Mouse (Mus musculus): ENCODE results near the gene Hepacam. TPM values are rescaled to one million over a fixed set of nuclear protein-coding genes. Genes with fewer than 3 reads are reported as not detected.

Hepacam gene
- polyA plus RNA-seq, 1 experiment = not detected

DNA sequence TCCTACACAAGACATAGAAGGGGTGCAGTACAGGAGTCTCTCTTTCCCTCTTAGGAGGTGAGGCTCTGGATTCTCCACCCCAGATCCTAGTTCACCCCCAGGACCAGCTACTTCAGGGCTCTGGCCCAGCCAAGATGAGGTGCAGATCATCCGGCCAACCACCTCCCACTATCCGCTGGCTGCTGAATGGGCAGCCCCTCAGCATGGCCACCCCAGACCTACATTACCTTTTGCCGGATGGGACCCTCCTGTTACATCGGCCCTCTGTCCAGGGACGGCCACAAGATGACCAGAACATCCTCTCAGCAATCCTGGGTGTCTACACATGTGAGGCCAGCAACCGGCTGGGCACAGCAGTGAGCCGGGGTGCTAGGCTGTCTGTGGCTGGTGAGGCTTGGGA lies 35.4 kb downstream of the Hepacam start:
- Histone ChIP-seq H3K4me1 (ENCODE audit: control insufficient read depth, insufficient read depth, insufficient read length) (no peaks in the 10 kb centered on the region), H3K4me3 (ENCODE audit: extremely low read depth, insufficient read depth, insufficient read length) (peak overlapping the region; percentile 11; the same call in 1 of the 2 replicates), H3K36me3 (ENCODE audit: control insufficient read depth, insufficient read depth, low read length) (no peaks in the 10 kb centered on the region), H3K27me3 (ENCODE audit: control insufficient read depth, insufficient read depth, low read length) (no peaks in the 10 kb centered on the region), H3K27ac (ENCODE audit: insufficient read depth, low read length) (0 out of 2 replicates have a peak overlapping the region, but pooled peaks have one; percentile 25)
- WGBS = 62% methylated on average over 7 of the region's 7 CpGs
- no peak for TF ChIP-seq POLR2A (IDR thresholded peaks at IDR 0.05; ENCODE audit: low read depth, low read length)
- no peak for TF ChIP-seq CTCF (IDR thresholded peaks at IDR 0.05; ENCODE audit: extremely low read depth, insufficient read depth, insufficient read length, insufficient replicate concordance)
- DNase-seq (ENCODE audit: low read depth in 1 of 2, low spot score in 2 of 2) = no peak

- Histone ChIP-seq H3K4me3 (ENCODE audit: extremely low read depth, insufficient read depth, insufficient read length) (no peak overlapping the region), H3K4me1 (ENCODE audit: control insufficient read depth, insufficient read depth, insufficient read length) (no peaks in the 10 kb centered on the region), H3K36me3 (ENCODE audit: control insufficient read depth, insufficient read depth, low read length) (no peaks in the 10 kb centered on the region), H3K27ac (ENCODE audit: insufficient read depth, low read length) (no peak overlapping the region), H3K27me3 (ENCODE audit: control insufficient read depth, insufficient read depth, low read length) (no peaks in the 10 kb centered on the region)
- TF ChIP-seq POLR2A (IDR thresholded peaks at IDR 0.05; ENCODE audit: low read depth, low read length) (no peak), CTCF (IDR thresholded peaks at IDR 0.05; ENCODE audit: extremely low read depth, insufficient read depth, insufficient read length, insufficient replicate concordance) (no peak)
- WGBS = 83% methylated on average over 7 of the region's 7 CpGs
- no peak for DNase-seq (ENCODE audit: low read depth in 1 of 2, low spot score in 2 of 2)
Measured at GRCm38 (mm10) chr9:37403011-37403410, 35.9 kb downstream of the Hepacam start.

DNA sequence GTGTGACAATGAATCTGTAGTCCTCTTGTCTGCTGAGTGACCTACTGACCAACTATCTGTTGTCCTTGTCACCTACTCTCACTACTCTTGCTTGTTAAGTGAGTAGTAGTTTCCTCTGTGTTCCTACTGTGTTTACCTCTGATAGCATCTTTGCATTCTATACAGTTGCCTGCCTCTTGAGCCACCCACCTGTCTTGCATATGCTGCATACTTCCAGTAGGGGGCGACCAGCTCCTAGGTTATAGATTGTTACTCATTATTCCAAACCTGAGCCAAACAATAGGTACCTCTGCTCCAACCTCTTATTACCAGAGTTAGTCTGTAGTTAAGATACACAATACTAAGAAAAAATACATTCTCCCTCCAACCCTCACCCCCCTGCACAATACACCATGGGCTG lies 39.2 kb downstream of the Hepacam start:
- Histone ChIP-seq H3K36me3 (ENCODE audit: control insufficient read depth, insufficient read depth, low read length) (no peaks in the 10 kb centered on the region), H3K27ac (ENCODE audit: insufficient read depth, low read length) (no peak overlapping the region), H3K4me1 (ENCODE audit: control insufficient read depth, insufficient read depth, insufficient read length) (no peaks in the 10 kb centered on the region), H3K27me3 (ENCODE audit: control insufficient read depth, insufficient read depth, low read length) (no peaks in the 10 kb centered on the region), H3K4me3 (ENCODE audit: extremely low read depth, insufficient read depth, insufficient read length) (no peak overlapping the region)
- WGBS = 0% methylated on average over 1 of the region's 1 CpGs
- TF ChIP-seq POLR2A (IDR thresholded peaks at IDR 0.05; ENCODE audit: low read depth, low read length) (no peak), CTCF (IDR thresholded peaks at IDR 0.05; ENCODE audit: extremely low read depth, insufficient read depth, insufficient read length, insufficient replicate concordance) (peak; percentile 48; the same call in 1 of the 2 replicates)
- no peak for DNase-seq (ENCODE audit: low read depth in 1 of 2, low spot score in 2 of 2)

DNA sequence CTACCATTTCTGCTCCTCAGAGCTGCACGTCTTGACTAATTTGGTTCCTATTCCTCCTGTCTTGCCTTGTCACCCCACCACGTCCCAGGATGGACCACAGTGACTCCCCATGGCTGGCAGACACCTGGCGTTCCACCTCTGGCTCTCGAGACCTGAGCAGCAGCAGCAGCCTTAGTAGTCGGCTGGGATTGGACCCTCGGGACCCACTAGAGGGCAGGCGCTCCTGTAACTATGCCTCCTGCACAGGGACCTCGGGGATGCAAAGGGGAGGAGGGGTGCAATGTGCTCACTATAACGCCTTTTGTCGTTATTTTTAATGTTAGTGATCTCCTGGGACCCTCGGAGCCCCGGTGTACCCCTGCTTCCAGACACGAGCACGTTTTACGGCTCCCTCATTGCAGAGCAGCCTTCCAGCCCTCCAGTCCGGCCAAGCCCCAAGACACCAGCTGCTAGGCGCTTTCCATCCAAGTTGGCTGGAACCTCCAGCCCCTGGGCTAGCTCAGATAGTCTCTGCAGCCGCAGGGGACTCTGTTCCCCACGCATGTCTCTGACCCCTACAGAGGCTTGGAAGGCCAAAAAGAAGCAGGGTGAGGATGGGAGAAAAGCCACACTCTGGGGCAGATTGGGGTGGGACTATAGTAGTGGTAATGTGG lies 40.8 kb downstream of the Hepacam start:
- 82% methylated on average over 19 of the region's 19 CpGs for WGBS
- DNase-seq (ENCODE audit: low read depth in 1 of 2, low spot score in 2 of 2) = no peak
- TF ChIP-seq POLR2A (IDR thresholded peaks at IDR 0.05; ENCODE audit: low read depth, low read length) (no peak), CTCF (IDR thresholded peaks at IDR 0.05; ENCODE audit: extremely low read depth, insufficient read depth, insufficient read length, insufficient replicate concordance) (no peak)
- Histone ChIP-seq H3K4me1 (ENCODE audit: control insufficient read depth, insufficient read depth, insufficient read length) (no peaks in the 10 kb centered on the region), H3K27ac (ENCODE audit: insufficient read depth, low read length) (no peak overlapping the region), H3K4me3 (ENCODE audit: extremely low read depth, insufficient read depth, insufficient read length) (no peak overlapping the region), H3K36me3 (ENCODE audit: control insufficient read depth, insufficient read depth, low read length) (no peaks in the 10 kb centered on the region), H3K27me3 (ENCODE audit: control insufficient read depth, insufficient read depth, low read length) (no peaks in the 10 kb centered on the region)

DNA sequence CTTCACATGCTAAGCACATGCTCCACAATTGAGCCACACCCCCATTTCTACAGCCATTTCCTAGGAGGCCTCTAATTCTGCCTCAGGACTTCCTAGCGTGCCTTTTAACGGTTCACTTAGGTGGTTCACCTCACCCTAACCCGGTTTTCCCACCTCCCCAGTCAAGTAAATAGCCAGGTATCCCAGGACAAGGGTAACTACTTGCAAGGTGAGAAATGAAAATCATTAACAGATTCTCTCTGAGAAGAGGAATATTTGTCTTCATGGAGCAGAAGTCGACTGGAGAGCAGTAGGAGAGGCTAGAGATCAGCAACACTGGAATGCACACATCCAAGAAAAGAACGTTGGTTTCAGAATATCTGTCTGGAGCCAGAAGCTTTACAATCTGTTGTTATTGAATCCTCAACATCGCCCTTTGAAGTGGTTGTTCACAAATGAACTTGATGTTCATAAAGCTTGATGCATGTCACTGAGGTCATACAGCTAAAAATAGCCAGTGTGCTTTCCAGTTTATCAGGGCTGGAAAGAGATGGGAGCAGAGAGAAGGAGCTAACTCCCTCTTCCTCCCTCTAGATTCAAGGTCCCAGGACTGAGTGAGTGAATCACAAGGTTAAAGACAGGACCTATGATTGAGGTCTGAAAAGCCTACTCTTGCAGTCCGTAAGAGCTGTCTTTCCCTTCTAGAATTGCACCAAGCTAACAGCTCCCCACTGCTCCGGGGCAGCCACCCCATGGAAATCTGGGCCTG lies 42.7 kb downstream of the Hepacam start:
- H3K27ac ChIP-seq (ENCODE audit: insufficient read depth, low read length) = no peak overlapping the region
- WGBS = 80% methylated on average over 8 of the region's 8 CpGs
- DNase-seq (ENCODE audit: low read depth in 1 of 2, low spot score in 2 of 2) = no peak
- TF ChIP-seq POLR2A (IDR thresholded peaks at IDR 0.05; ENCODE audit: low read depth, low read length) = no peak
- no peak for TF ChIP-seq CTCF (IDR thresholded peaks at IDR 0.05; ENCODE audit: extremely low read depth, insufficient read depth, insufficient read length, insufficient replicate concordance)
- H3K27me3 ChIP-seq (ENCODE audit: control insufficient read depth, insufficient read depth, low read length) = no peaks in the 10 kb centered on the region
- no peak overlapping the region for H3K4me3 ChIP-seq (ENCODE audit: extremely low read depth, insufficient read depth, insufficient read length)
- no peaks in the 10 kb centered on the region for H3K36me3 ChIP-seq (ENCODE audit: control insufficient read depth, insufficient read depth, low read length)
- H3K4me1 ChIP-seq (ENCODE audit: control insufficient read depth, insufficient read depth, insufficient read length) = no peaks in the 10 kb centered on the region

DNA sequence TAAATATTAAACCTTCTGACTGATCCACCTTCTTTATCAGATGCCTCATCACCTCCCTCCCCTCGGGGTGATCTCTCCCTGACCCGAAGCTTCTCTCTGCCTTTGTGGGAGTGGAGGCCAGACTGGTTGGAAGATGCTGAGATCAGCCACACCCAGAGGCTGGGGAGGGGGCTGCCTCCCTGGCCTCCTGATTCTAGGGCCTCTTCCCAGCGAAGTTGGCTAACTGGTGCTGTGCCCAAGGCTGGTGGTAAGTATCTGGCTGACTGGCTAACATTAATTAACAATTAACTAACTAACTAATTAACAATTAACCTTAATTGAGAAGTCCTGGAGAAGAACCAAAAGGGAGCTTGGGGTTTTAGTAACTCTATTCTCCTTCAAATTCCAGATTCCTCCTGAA lies 45.8 kb downstream of the Hepacam start:
- H3K36me3 ChIP-seq (ENCODE audit: control insufficient read depth, insufficient read depth, low read length) = no peaks in the 10 kb centered on the region
- no peak overlapping the region for H3K27ac ChIP-seq (ENCODE audit: insufficient read depth, low read length)
- no peaks in the 10 kb centered on the region for H3K4me1 ChIP-seq (ENCODE audit: control insufficient read depth, insufficient read depth, insufficient read length)
- TF ChIP-seq POLR2A (IDR thresholded peaks at IDR 0.05; ENCODE audit: low read depth, low read length) (no peak), CTCF (IDR thresholded peaks at IDR 0.05; ENCODE audit: extremely low read depth, insufficient read depth, insufficient read length, insufficient replicate concordance) (no peak)
- no peaks in the 10 kb centered on the region for H3K27me3 ChIP-seq (ENCODE audit: control insufficient read depth, insufficient read depth, low read length)
- no peak overlapping the region for H3K4me3 ChIP-seq (ENCODE audit: extremely low read depth, insufficient read depth, insufficient read length)
- WGBS = 71% methylated on average over 3 of the region's 3 CpGs
- DNase-seq (ENCODE audit: low read depth in 1 of 2, low spot score in 2 of 2) = no peak

GRCm38 (mm10) chr9:37414666-37415065 lies 47.5 kb downstream of the Hepacam start:
- TF ChIP-seq POLR2A (IDR thresholded peaks at IDR 0.05; ENCODE audit: low read depth, low read length) (no peak), CTCF (IDR thresholded peaks at IDR 0.05; ENCODE audit: extremely low read depth, insufficient read depth, insufficient read length, insufficient replicate concordance) (no peak)
- no peaks in the 10 kb centered on the region for H3K4me1 ChIP-seq (ENCODE audit: control insufficient read depth, insufficient read depth, insufficient read length)
- no peaks in the 10 kb centered on the region for H3K36me3 ChIP-seq (ENCODE audit: control insufficient read depth, insufficient read depth, low read length)
- 60% methylated on average over 3 of the region's 3 CpGs for WGBS
- H3K27me3 ChIP-seq (ENCODE audit: control insufficient read depth, insufficient read depth, low read length) = no peaks in the 10 kb centered on the region
- DNase-seq (ENCODE audit: low read depth in 1 of 2, low spot score in 2 of 2) = no peak
- no peak overlapping the region for H3K27ac ChIP-seq (ENCODE audit: insufficient read depth, low read length)
- H3K4me3 ChIP-seq (ENCODE audit: extremely low read depth, insufficient read depth, insufficient read length) = no peak overlapping the region

Data from spleen, adult 2 months (tissue).